ENCODE assay signal across 8 mouse cellular contexts in the genomic region with DNA sequence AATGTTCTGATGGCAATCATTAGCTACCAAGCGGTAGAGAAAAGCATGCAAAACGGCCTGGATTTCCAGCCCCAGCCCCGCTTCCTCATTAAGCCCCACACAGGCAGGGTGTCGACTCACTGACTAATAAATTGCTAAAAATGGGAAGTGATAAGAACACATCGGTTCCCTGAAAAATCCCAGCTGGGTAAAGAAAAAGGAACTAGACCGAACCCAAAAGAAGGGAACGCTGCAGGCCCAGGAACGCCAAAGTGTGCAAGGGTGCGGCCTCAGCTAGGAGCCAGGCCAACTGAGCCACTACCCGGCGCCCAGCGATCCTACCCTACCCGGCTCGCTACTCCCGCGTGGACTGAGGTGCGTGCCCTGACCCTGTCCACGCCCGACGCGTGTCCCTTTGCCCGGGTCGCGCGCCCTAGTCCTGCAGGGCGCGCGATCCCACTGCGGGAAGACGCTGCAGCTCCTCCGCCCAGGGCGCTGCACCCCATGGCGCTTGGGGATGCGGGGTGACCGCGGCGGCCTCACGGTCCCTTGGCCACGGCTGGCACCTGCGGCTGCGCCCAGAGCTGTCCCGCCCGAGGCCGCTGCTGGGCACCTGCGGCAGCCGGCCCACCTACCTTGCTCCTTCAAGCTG. TPM values are rescaled to one million over a fixed set of nuclear protein-coding genes. Genes with fewer than 3 reads are reported as not detected.
DNase-seq lines count a peak whose midpoint lies in the region; ATAC-seq and TF ChIP-seq lines count a peak whose summit lies in the region.

No protein-coding gene starts in this region.

- peaks cover 6% of the 10 kb centered on the region for H3K79me2 ChIP-seq in CH12.LX (replicated peaks; ENCODE audit: control insufficient read depth, extremely low read depth, insufficient read depth, poor library complexity, severe bottlenecking)

- no peaks in the 10 kb centered on the region for H3K9me3 ChIP-seq in CH12.LX (replicated peaks; ENCODE audit: low read length)
- no peaks in the 10 kb centered on the region for H3K9me3 ChIP-seq in embryonic facial prominence, embryonic 13.5 days
- no peaks in the 10 kb centered on the region for H3K9me3 ChIP-seq in hindbrain, embryonic 10.5 days
- no peaks in the 10 kb centered on the region for H3K9me3 ChIP-seq in liver, embryonic 11.5 days (ENCODE audit: control insufficient read depth, low read length)
- no peaks in the 10 kb centered on the region for H3K9me3 ChIP-seq in midbrain, postnatal 0 days (ENCODE audit: low read length)

- H3K27ac ChIP-seq in CH12.LX (ENCODE audit: insufficient read depth, low read depth), result peak overlapping the region; percentile 22; the same call in 1 of the 2 replicates
- H3K27ac ChIP-seq in embryonic facial prominence, embryonic 13.5 days, result no peak overlapping the region
- peak overlapping the region; percentile 76 for H3K27ac ChIP-seq in hindbrain, embryonic 10.5 days
- no peak overlapping the region for H3K27ac ChIP-seq in liver, embryonic 11.5 days (ENCODE audit: low read depth, low read length)
- H3K27ac ChIP-seq in midbrain, postnatal 0 days (ENCODE audit: low read depth, low read length), result peak overlapping the region; percentile 81

- dilution Hi-C loops in CH12.LX (cut with MboI; ENCODE audit: extremely low pct_ligation_motif_present, extremely low pct_unique_long_range_greater_than_20kb, low sequenced_read_pairs), result no loop called here

- no peak for TF ChIP-seq RAD21 in CH12.LX (IDR thresholded peaks at IDR 0.05; ENCODE audit: low read depth, low read length)

- TF ChIP-seq EP300 in CH12.LX (IDR thresholded peaks at IDR 0.05; ENCODE audit: low read length), result peak; percentile 28; the same call in 1 of the 2 replicates

- peak overlapping the region; percentile 64 to 89 (median 86) for H3K4me3 ChIP-seq in CH12.LX (replicated peaks in 1 of 3; ENCODE audit: low read depth in 2 of 3, low read length in 2 of 3, poor library complexity in 1 of 3)
- H3K4me3 ChIP-seq in embryonic facial prominence, embryonic 13.5 days, result peak overlapping the region; percentile 61
- H3K4me3 ChIP-seq in hindbrain, embryonic 10.5 days, result peak overlapping the region; percentile 79
- H3K4me3 ChIP-seq in liver, embryonic 11.5 days (ENCODE audit: low read depth, low read length), result peak overlapping the region; percentile 54
- peak overlapping the region; percentile 59 for H3K4me3 ChIP-seq in midbrain, postnatal 0 days (ENCODE audit: low read depth, low read length)

- in situ Hi-C loops in CH12.LX (cut with MboI; ENCODE audit: low pct_ligation_motif_present, low pct_unique_long_range_greater_than_20kb, low sequenced_read_pairs), result no loop called here

- no peaks in the 10 kb centered on the region for H3K27me3 ChIP-seq in CH12.LX (replicated peaks)
- H3K27me3 ChIP-seq in embryonic facial prominence, embryonic 13.5 days, result peaks cover 61% of the 10 kb centered on the region
- H3K27me3 ChIP-seq in hindbrain, embryonic 10.5 days (ENCODE audit: insufficient read depth, poor library complexity, severe bottlenecking), result peaks cover 62% of the 10 kb centered on the region
- H3K27me3 ChIP-seq in liver, embryonic 11.5 days (replicated peaks; ENCODE audit: control insufficient read depth, insufficient read depth, low read length), result peaks cover 42% of the 10 kb centered on the region
- no peaks in the 10 kb centered on the region for H3K27me3 ChIP-seq in midbrain, postnatal 0 days (ENCODE audit: insufficient read depth, low read length)

- WGBS in embryonic facial prominence, embryonic 13.5 days, result 3% methylated on average over 46 of the region's 46 CpGs
- 4% methylated on average over 46 of the region's 46 CpGs for WGBS in hindbrain, embryonic 10.5 days
- 3% methylated on average over 46 of the region's 46 CpGs for WGBS in liver, embryonic 11.5 days
- 2% methylated on average over 43 of the region's 46 CpGs for WGBS in midbrain, postnatal 0 days

- peak; percentile 31 for DNase-seq in embryo, embryonic 11 days
- DNase-seq in embryo, embryonic 10.5 days (ENCODE audit: low spot score), result no peak
- peak; percentile 79 for DNase-seq in CH12.LX (ENCODE audit: extremely low read depth)
- DNase-seq in hindbrain, embryonic 10.5 days (ENCODE audit: low spot score), result peak; percentile 48
- peak; percentile 41 for DNase-seq in liver, embryonic 11.5 days (ENCODE audit: low spot score)
- no peak for DNase-seq in midbrain, postnatal 0 days (ENCODE audit: low spot score)
- DNase-seq in cerebellum, adult 11-12 months, result no peak

- TF ChIP-seq POLR2A in CH12.LX (IDR thresholded peaks at IDR 0.05; ENCODE audit: low read depth, low read length), result no peak

- no peak for TF ChIP-seq CTCF in CH12.LX (conservative IDR thresholded peaks at IDR 0.05 in 1 of 2, IDR thresholded peaks at IDR 0.05 in 1 of 2; ENCODE audit: low read depth in 2 of 2, low read length in 2 of 2)
- no peak for TF ChIP-seq CTCF in midbrain, postnatal 0 days (IDR thresholded peaks at IDR 0.05)

- peak; percentile 26; the same call in 1 of the 2 replicates for ATAC-seq in embryonic facial prominence, embryonic 13.5 days (ENCODE audit: insufficient number of reproducible peaks, insufficient read depth, low FRiP score, low TSS enrichment, low read depth)
- no peak; the same call in 1 of the 2 replicates for ATAC-seq in liver, embryonic 11.5 days (replicated peaks; ENCODE audit: low FRiP score)
- peak; percentile 77 for ATAC-seq in midbrain, postnatal 0 days (ENCODE audit: low FRiP score)

- H3K4me1 ChIP-seq in CH12.LX (ENCODE audit: control insufficient read depth in 1 of 2, insufficient read depth in 2 of 2), result peaks cover 6 to 31% of the 10 kb centered on the region in 2 experiments
- peaks cover 4% of the 10 kb centered on the region for H3K4me1 ChIP-seq in embryonic facial prominence, embryonic 13.5 days
- peaks cover 14% of the 10 kb centered on the region for H3K4me1 ChIP-seq in hindbrain, embryonic 10.5 days (replicated peaks)
- no peaks in the 10 kb centered on the region for H3K4me1 ChIP-seq in liver, embryonic 11.5 days (replicated peaks; ENCODE audit: control insufficient read depth, insufficient read depth, low read length)
- peaks cover 7% of the 10 kb centered on the region; the same call in 1 of the 2 replicates for H3K4me1 ChIP-seq in midbrain, postnatal 0 days (ENCODE audit: insufficient read depth, low read length)

- H3K36me3 ChIP-seq in CH12.LX (replicated peaks in 1 of 2; ENCODE audit: control insufficient read depth in 1 of 2, insufficient read depth in 1 of 2, low read length in 1 of 2), result peaks cover 0 to 5% of the 10 kb centered on the region in 2 experiments
- no peaks in the 10 kb centered on the region for H3K36me3 ChIP-seq in embryonic facial prominence, embryonic 13.5 days
- H3K36me3 ChIP-seq in hindbrain, embryonic 10.5 days, result no peaks in the 10 kb centered on the region
- H3K36me3 ChIP-seq in liver, embryonic 11.5 days (ENCODE audit: control insufficient read depth, insufficient read depth, low read length), result no peaks in the 10 kb centered on the region
- H3K36me3 ChIP-seq in midbrain, postnatal 0 days (ENCODE audit: insufficient read depth, low read length), result no peaks in the 10 kb centered on the region

- peak overlapping the region; percentile 53 for H3K4me2 ChIP-seq in CH12.LX (ENCODE audit: insufficient read depth, low read depth, poor library complexity, severe bottlenecking)
- H3K4me2 ChIP-seq in embryonic facial prominence, embryonic 13.5 days, result peak overlapping the region; percentile 98
- H3K4me2 ChIP-seq in liver, embryonic 11.5 days, result peak overlapping the region; percentile 93
- peak overlapping the region; percentile 83 for H3K4me2 ChIP-seq in midbrain, postnatal 0 days (ENCODE audit: low read depth, low read length, poor library complexity, severe bottlenecking)

- H3K9ac ChIP-seq in CH12.LX (ENCODE audit: insufficient read depth, low read depth), result peak overlapping the region; percentile 64
- peak overlapping the region; percentile 69 for H3K9ac ChIP-seq in embryonic facial prominence, embryonic 13.5 days
- H3K9ac ChIP-seq in liver, embryonic 11.5 days (ENCODE audit: low read depth, low read length), result no peak overlapping the region
- H3K9ac ChIP-seq in midbrain, postnatal 0 days (replicated peaks; ENCODE audit: low read length, poor library complexity, severe bottlenecking), result peak overlapping the region; percentile 93

TF ChIP-seq in CH12.LX, 34 proteins besides CTCF, POLR2A, EP300 and RAD21:
- TF ChIP-seq IRF4 (IDR thresholded peaks at IDR 0.05; ENCODE audit: low read depth, low read length) (peak; percentile 42; the same call in 1 of the 2 replicates), ZMIZ1 (IDR thresholded peaks at IDR 0.05; ENCODE audit: low read depth, low read length) (no peak), POLR2AphosphoS2 (IDR thresholded peaks at IDR 0.05; ENCODE audit: low read depth, low read length) (no peak), E2F4 (IDR thresholded peaks at IDR 0.05; ENCODE audit: insufficient replicate concordance, low read depth, low read length) (no peak), ELF1 (IDR thresholded peaks at IDR 0.05; ENCODE audit: low read depth, low read length) (peak; percentile 25; the same call in 1 of the 2 replicates), RCOR1 (conservative IDR thresholded peaks at IDR 0.05; ENCODE audit: low read depth, low read length) (no peak), ZKSCAN1 (IDR thresholded peaks at IDR 0.05; ENCODE audit: borderline replicate concordance, low read depth, low read length) (no peak), ETS1 (conservative IDR thresholded peaks at IDR 0.05; ENCODE audit: low read depth, low read length) (0 out of 2 replicates have a peak, but pooled peaks have one; percentile 4), UBTF (IDR thresholded peaks at IDR 0.05; ENCODE audit: low read depth, low read length) (peak; percentile 45; the same call in 1 of the 2 replicates), CHD2 (IDR thresholded peaks at IDR 0.05; ENCODE audit: low read length) (no peak; the same call in 1 of the 2 replicates), NRF1 (IDR thresholded peaks at IDR 0.05; ENCODE audit: low read depth, low read length) (no peak), MEF2A (IDR thresholded peaks at IDR 0.05; ENCODE audit: borderline replicate concordance, low read depth, low read length) (peak; percentile 6; the same call in 1 of the 2 replicates)

RNA-seq across cellular contexts. Expression of gene Shtn1, which starts 0.9 kb away (rescaled TPM):
- 6.4 and 9.1 TPM in 2 replicates for total RNA-seq in CH12.LX (2012; rRNA removed)
- total RNA-seq in CH12.LX (2014; rRNA removed), result 12.1 and 14.2 TPM in 2 replicates
- polyA plus RNA-seq in CH12.LX (2012; ENCODE audit: insufficient read length, low read depth), result 20.9 and 21.7 TPM in 2 replicates
- polyA plus RNA-seq in embryonic facial prominence, embryonic 13.5 days (2015; fragmentation: Nextera tagmentation; extraction: Ambion mirVana), result 3.0 and 3.9 TPM in 2 replicates
- polyA plus RNA-seq in hindbrain, embryonic 10.5 days (2016; fragmentation: Nextera tagmentation; extraction: Ambion mirVana), result 1.3 and 1.8 TPM in 2 replicates
- polyA plus RNA-seq in liver, embryonic 11.5 days (2014; fragmentation: Nextera tagmentation; extraction: Ambion mirVana), result 1.0 and 1.3 TPM in 2 replicates
- total RNA-seq in midbrain, postnatal 0 days (2014; rRNA removed), result 69.8 and 70.9 TPM in 2 replicates
- polyA plus RNA-seq in midbrain, postnatal 0 days (2015; fragmentation: Nextera tagmentation; extraction: Ambion mirVana), result 67.5 and 68.1 TPM in 2 replicates

Comparison
In these comparisons a context has a peak if more than half of its experiments do, and no peak if none do; other contexts are left out.
1. DNase-seq: peak in embryo, embryonic 11 days (single experiment), CH12.LX (single experiment), hindbrain, embryonic 10.5 days (single experiment) and liver, embryonic 11.5 days (single experiment); none in embryo, embryonic 10.5 days (single experiment), midbrain, postnatal 0 days (single experiment) and cerebellum, adult 11-12 months (single experiment).
2. H3K27ac ChIP-seq: peak in CH12.LX (single experiment), hindbrain, embryonic 10.5 days (single experiment) and midbrain, postnatal 0 days (single experiment); none in embryonic facial prominence, embryonic 13.5 days (single experiment) and liver, embryonic 11.5 days (single experiment).
3. Peak in every context shown above with its lines, with median percentiles within 50 percentile points of each other: H3K4me2 ChIP-seq and H3K4me3 ChIP-seq.